Mouse (Mus musculus): ENCODE data around the gene Nipal3. TPM values are rescaled to one million over a fixed set of nuclear protein-coding genes. Genes with fewer than 3 reads are reported as not detected.

The Nipal3 gene
- total RNA-seq, 2 experiments from 2014 or later, result 5.5 to 6.5 TPM

- DNase-seq (ENCODE audit: low spot score in 2 of 2), result no peak
Observed at GRCm38 (mm10) chr4:135507547-135508350, 12.9 kb upstream of the Nipal3 start.

- DNase-seq (ENCODE audit: low spot score in 2 of 2), result no peak
Observed at GRCm38 (mm10) chr4:135505794-135506193, 11.0 kb upstream of the Nipal3 start.

GRCm38 (mm10) chr4:135501587-135501986 is 6.7 kb upstream of the Nipal3 start:
- DNase-seq (ENCODE audit: low spot score in 2 of 2), result no peak

- no peak for DNase-seq (ENCODE audit: low spot score in 2 of 2)
Observed at GRCm38 (mm10) chr4:135499831-135500230, 5.0 kb upstream of the Nipal3 start.

- no peak for DNase-seq (ENCODE audit: low spot score in 2 of 2)
Observed at GRCm38 (mm10) chr4:135498136-135498535, 3.3 kb upstream of the Nipal3 start.

GRCm38 (mm10) chr4:135495810-135496209 is 972 bp upstream of the Nipal3 start:
- DNase-seq (ENCODE audit: low spot score in 2 of 2), result peak in 1 of 2 experiments; percentile 37

- no peak for DNase-seq (ENCODE audit: low spot score in 2 of 2)
Observed at GRCm38 (mm10) chr4:135495397-135495791, 556 bp upstream of the Nipal3 start.

- DNase-seq (ENCODE audit: low spot score in 2 of 2), result no peak
Observed at GRCm38 (mm10) chr4:135493691-135494520, 932 bp downstream of the Nipal3 start.

- DNase-seq (ENCODE audit: low spot score in 2 of 2), result no peak
Observed at GRCm38 (mm10) chr4:135493271-135493670, 1.6 kb downstream of the Nipal3 start.

GRCm38 (mm10) chr4:135489256-135489655 is 5.6 kb downstream of the Nipal3 start:
- no peak for DNase-seq (ENCODE audit: low spot score in 2 of 2)

- no peak for DNase-seq (ENCODE audit: low spot score in 2 of 2)
Observed at GRCm38 (mm10) chr4:135486352-135486751, 8.5 kb downstream of the Nipal3 start.

- DNase-seq (ENCODE audit: low spot score in 2 of 2), result no peak
Observed at GRCm38 (mm10) chr4:135485086-135485485, 9.8 kb downstream of the Nipal3 start.

- DNase-seq (ENCODE audit: low spot score in 2 of 2), result no peak
Observed at GRCm38 (mm10) chr4:135480370-135480769, 14.5 kb downstream of the Nipal3 start.

- no peak for DNase-seq (ENCODE audit: low spot score in 2 of 2)
Observed at GRCm38 (mm10) chr4:135477851-135478250, 17.0 kb downstream of the Nipal3 start.

- DNase-seq (ENCODE audit: low spot score in 2 of 2), result no peak
Observed at GRCm38 (mm10) chr4:135463406-135463805, 31.4 kb downstream of the Nipal3 start.

- DNase-seq (ENCODE audit: low spot score in 2 of 2), result no peak
Observed at GRCm38 (mm10) chr4:135453572-135453971, 41.3 kb downstream of the Nipal3 start.

- no peak for DNase-seq (ENCODE audit: low spot score in 2 of 2)
Observed at GRCm38 (mm10) chr4:135453164-135453563, 41.7 kb downstream of the Nipal3 start.

GRCm38 (mm10) chr4:135451360-135452015 is 43.4 kb downstream of the Nipal3 start:
- no peak for DNase-seq (ENCODE audit: low spot score in 2 of 2)

- DNase-seq (ENCODE audit: low spot score in 2 of 2), result no peak
Observed at GRCm38 (mm10) chr4:135442473-135442872, 52.4 kb downstream of the Nipal3 start.

- no peak for DNase-seq (ENCODE audit: low spot score in 2 of 2)
Observed at GRCm38 (mm10) chr4:135439904-135440522, 54.8 kb downstream of the Nipal3 start.

GRCm38 (mm10) chr4:135439188-135439647 is 55.6 kb downstream of the Nipal3 start:
- DNase-seq (ENCODE audit: low spot score in 2 of 2), result peak in 1 of 2 experiments; percentile 34

Data from gastrocnemius, postnatal 4 days (tissue).